Mouse (Mus musculus) lung, embryonic 16.5 days (tissue): ENCODE results near the gene Sox12. TPM values are rescaled to one million over a fixed set of nuclear protein-coding genes. Genes with fewer than 3 reads are reported as not detected.

ENCODE experiments used
- ATAC-seq: fragments of 200-750 bp; cut with Nextera tagmentation; 2 replicates; pipeline ENCODE4 v1.8.0; 2017; ENCODE audit warnings: low read depth, mild to moderate bottlenecking, moderate library complexity
- H3K27ac ChIP-seq: fragments of 300-500 bp; sonication (generic); 2 replicates; pipeline ENCODE4 v1.5.1; 2014; ENCODE audit warnings: mild to moderate bottlenecking, control low read depth, low read length
- H3K27me3 ChIP-seq: fragments of 300-500 bp; sonication (generic); 2 replicates; pipeline ENCODE4 v1.6.1; 2014; ENCODE audit warnings: low read depth, low read length, mixed read lengths; ENCODE audit not compliant: control insufficient read depth, insufficient read depth
- H3K36me3 ChIP-seq: fragments of 300-500 bp; sonication (generic); 2 replicates; pipeline ENCODE4 v1.6.1; 2014; ENCODE audit warnings: low read length; ENCODE audit not compliant: control insufficient read depth, insufficient read depth
- H3K4me1 ChIP-seq: fragments of 300-500 bp; sonication (generic); replicated peaks from 2 replicates; pipeline ENCODE4 v1.6.1; 2014; ENCODE audit warnings: low read length, mixed read lengths; ENCODE audit not compliant: control insufficient read depth, insufficient read depth
- H3K4me2 ChIP-seq: fragments of 300-500 bp; sonication (generic); 2 replicates; pipeline ENCODE4 v1.6.1; 2014; ENCODE audit warnings: low read depth, low read length, control low read depth
- H3K4me3 ChIP-seq: fragments of 300-500 bp; sonication (generic); 2 replicates; pipeline ENCODE4 v1.5.1; 2014; ENCODE audit warnings: mild to moderate bottlenecking, low read length, control low read depth
- H3K9ac ChIP-seq: fragments of 300-500 bp; sonication (generic); 2 replicates; pipeline ENCODE4 v1.6.1; 2014; ENCODE audit warnings: low read length, control low read depth
- H3K9me3 ChIP-seq: fragments of 300-500 bp; sonication (generic); 2 replicates; pipeline ENCODE4 v1.6.1; 2016; ENCODE audit warnings: low read length; ENCODE audit not compliant: control insufficient read depth
- WGBS: fragments of 180-500 bp; shearing (Covaris S2); extraction: QIAGEN DNeasy Blood & Tissue Kit; methylation state at CpG from one replicate; pipeline ENCODE4 v1.1.7; 2014; 5-methylcytosine and 5-hydroxymethylcytosine counted together
- polyA plus RNA-seq: library from polyadenylated mRNA; unstranded; fragments of >200 nt; fragmentation: Nextera tagmentation; extraction: Ambion mirVana; gene quantifications from 2 replicates; pipeline ENCODE4 v1.2.1, GENCODE M21; 2015

Gene Sox12
- polyA plus RNA-seq, 1 experiment from 2014 or later, result 8.1 TPM

DNA sequence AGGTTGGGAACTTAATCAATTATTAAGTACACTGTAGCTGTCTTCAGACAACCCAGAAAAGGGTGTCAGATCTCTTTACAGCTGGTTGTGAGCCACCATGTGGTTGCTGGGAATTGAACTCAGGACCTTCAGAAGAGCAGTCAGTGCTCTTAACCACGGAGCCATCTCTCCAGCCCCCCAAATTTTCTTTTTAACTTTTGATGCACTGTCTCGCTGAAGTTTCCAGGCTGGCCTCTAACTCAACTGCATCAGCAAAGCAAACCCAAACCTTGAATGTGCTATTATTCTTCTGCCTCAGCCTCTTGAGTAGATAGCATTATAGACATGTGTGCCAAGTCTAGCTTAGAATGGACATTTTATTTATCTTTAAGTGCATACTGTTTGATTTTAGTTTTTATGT lies 50.1 kb downstream of the Sox12 start:
- ATAC-seq, result no peak
- no peaks in the 10 kb centered on the region for H3K36me3 ChIP-seq
- H3K27ac ChIP-seq, result no peak overlapping the region
- peaks cover 2% of the 10 kb centered on the region; the same call in 1 of the 2 replicates for H3K27me3 ChIP-seq
- 73% methylated on average over 2 of the region's 2 CpGs for WGBS
- H3K9me3 ChIP-seq, result no peaks in the 10 kb centered on the region
- no peak overlapping the region for H3K9ac ChIP-seq
- H3K4me3 ChIP-seq, result no peak overlapping the region
- no peak overlapping the region for H3K4me2 ChIP-seq
- H3K4me1 ChIP-seq, result peaks cover 11% of the 10 kb centered on the region

GRCm38 (mm10) chr2:152346776-152347465 lies 50.9 kb downstream of the Sox12 start:
- H3K9ac ChIP-seq, result no peak overlapping the region

DNA sequence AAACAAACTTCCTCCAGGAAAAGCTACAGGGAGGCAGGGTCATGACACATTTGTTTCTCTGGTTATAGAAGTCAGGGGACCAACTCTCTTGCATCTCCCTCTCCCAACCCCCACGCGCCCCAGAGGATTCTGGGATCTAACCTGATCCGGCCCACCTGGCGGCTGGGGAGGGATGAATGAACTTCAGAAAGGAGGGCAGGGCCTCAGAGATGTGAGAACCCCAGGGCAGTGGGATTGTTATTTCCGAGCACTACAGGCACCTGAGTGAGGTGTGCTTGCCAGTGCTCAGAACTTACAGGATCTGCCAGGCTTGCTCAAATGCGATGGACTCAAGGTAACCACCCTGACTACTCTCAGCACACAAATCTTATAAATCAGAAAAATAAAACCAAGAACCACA lies 52.5 kb downstream of the Sox12 start:
- Histone ChIP-seq H3K4me1 (peaks cover 11% of the 10 kb centered on the region), H3K4me3 (no peak overlapping the region), H3K36me3 (no peaks in the 10 kb centered on the region), H3K9me3 (no peaks in the 10 kb centered on the region), H3K27ac (no peak overlapping the region), H3K4me2 (no peak overlapping the region), H3K27me3 (peaks cover 2% of the 10 kb centered on the region; the same call in 1 of the 2 replicates), H3K9ac (no peak overlapping the region)
- ATAC-seq, result no peak
- 61% methylated on average over 6 of the region's 6 CpGs for WGBS

More at GRCm38 (mm10) chr2:152346776-152347465, 50.9 kb downstream of the Sox12 start:
- WGBS, result 29% methylated on average over 9 of the region's 9 CpGs
- H3K27me3 ChIP-seq, result peaks cover 2% of the 10 kb centered on the region; the same call in 1 of the 2 replicates
- no peaks in the 10 kb centered on the region for H3K36me3 ChIP-seq
- no peak for ATAC-seq
- H3K4me1 ChIP-seq, result peaks cover 11% of the 10 kb centered on the region
- no peaks in the 10 kb centered on the region for H3K9me3 ChIP-seq
- H3K4me3 ChIP-seq, result no peak overlapping the region
- H3K27ac ChIP-seq, result no peak overlapping the region
- H3K4me2 ChIP-seq, result no peak overlapping the region

DNA sequence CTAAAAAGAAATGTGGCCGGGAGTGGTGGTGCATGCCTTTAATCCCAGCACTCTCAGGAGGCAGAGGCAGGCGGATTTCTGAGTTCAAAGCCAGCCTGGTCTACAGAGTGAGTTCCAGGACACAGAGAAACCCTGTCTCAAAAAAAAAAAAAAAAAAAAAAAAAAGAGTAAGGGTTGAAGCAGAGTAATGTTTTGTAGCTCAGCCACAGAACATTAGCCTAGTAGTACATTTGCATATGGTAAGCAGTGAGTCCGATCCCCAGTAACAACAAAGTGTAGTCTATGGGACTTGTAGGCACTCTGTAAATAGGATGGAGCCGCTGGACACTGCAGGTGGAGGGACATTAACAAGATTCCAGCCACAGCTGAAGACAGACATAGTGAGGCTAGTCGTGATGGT lies 53.0 kb downstream of the Sox12 start:
- Histone ChIP-seq H3K4me3 (no peak overlapping the region), H3K27me3 (peaks cover 2% of the 10 kb centered on the region; the same call in 1 of the 2 replicates), H3K36me3 (no peaks in the 10 kb centered on the region), H3K9ac (no peak overlapping the region), H3K4me2 (no peak overlapping the region), H3K4me1 (peaks cover 8% of the 10 kb centered on the region), H3K9me3 (no peaks in the 10 kb centered on the region), H3K27ac (no peak overlapping the region)
- ATAC-seq, result no peak
- WGBS, result 63% methylated on average over 5 of the region's 5 CpGs

- Histone ChIP-seq H3K27ac (no peak overlapping the region), H3K4me3 (peak overlapping the region; percentile 59), H3K9me3 (no peaks in the 10 kb centered on the region), H3K4me1 (peaks cover 6% of the 10 kb centered on the region), H3K4me2 (peak overlapping the region; percentile 94), H3K27me3 (peaks cover 2% of the 10 kb centered on the region; the same call in 1 of the 2 replicates), H3K9ac (peak overlapping the region; percentile 68), H3K36me3 (no peaks in the 10 kb centered on the region)
- peak; percentile 4 for ATAC-seq
- 9% methylated on average over 10 of the region's 10 CpGs for whole genome bisulfite sequencing
Measured at GRCm38 (mm10) chr2:152344361-152344760, 53.5 kb downstream of the Sox12 start.

Other genes with a start within 250 kb of the Sox12 start
- gene Csnk2a1, start 171.2 kb downstream of the Sox12 start, polyA plus RNA-seq, result 79.4 and 84.4 TPM in 2 replicates
- gene Tbc1d20, start 104.2 kb downstream of the Sox12 start, polyA plus RNA-seq, result 39.2 and 39.3 TPM in 2 replicates
- gene Rbck1, start 65.4 kb downstream of the Sox12 start, polyA plus RNA-seq, result 88.1 and 92.0 TPM in 2 replicates
- 5.0 and 5.2 TPM in 2 replicates for gene Trib3, start 54.0 kb downstream of the Sox12 start, polyA plus RNA-seq
- 0.40 and 0.62 TPM in 2 replicates for gene Nrsn2, start 21.4 kb downstream of the Sox12 start, polyA plus RNA-seq
- gene Zcchc3, start 17.0 kb upstream of the Sox12 start, polyA plus RNA-seq, result 22.2 and 25.9 TPM in 2 replicates
- gene 6820408C15Rik, start 17.5 kb upstream of the Sox12 start, polyA plus RNA-seq, result 8.5 and 10.5 TPM in 2 replicates
- gene Defb23, start 66.6 kb upstream of the Sox12 start, polyA plus RNA-seq, result not detected in 2 replicates
- not detected in 2 replicates for gene Defb20, start 79.0 kb upstream of the Sox12 start, polyA plus RNA-seq
- gene Defb22, start 92.1 kb upstream of the Sox12 start, polyA plus RNA-seq, result not detected in 2 replicates
- gene Defb26, start 113.6 kb upstream of the Sox12 start, polyA plus RNA-seq, result not detected in 2 replicates
- not detected in 2 replicates for gene Defb28, start 120.2 kb upstream of the Sox12 start, polyA plus RNA-seq
- not detected in 2 replicates for gene Defb29, start 142.0 kb upstream of the Sox12 start, polyA plus RNA-seq
- gene Gm17416, start 171.3 kb upstream of the Sox12 start, polyA plus RNA-seq, result not detected in 2 replicates
- gene Defb21, start 174.7 kb upstream of the Sox12 start, polyA plus RNA-seq, result not detected in 2 replicates
- not detected in 2 replicates for gene Defb19, start 182.2 kb upstream of the Sox12 start, polyA plus RNA-seq
- gene Defb45, start 201.3 kb upstream of the Sox12 start, polyA plus RNA-seq, result not detected in 2 replicates
- gene Defb36, start 206.3 kb upstream of the Sox12 start, polyA plus RNA-seq, result not detected in 2 replicates
- gene Defb25, start 225.0 kb upstream of the Sox12 start, polyA plus RNA-seq, result 1.2 and 3.7 TPM in 2 replicates
- 8.4 and 8.6 TPM in 2 replicates for gene Rem1, start 228.9 kb upstream of the Sox12 start, polyA plus RNA-seq